Mouse (Mus musculus): ENCODE measurements around the gene Fetub.

GRCm38 (mm10) chr16:22950840-22951395 is 32.8 kb downstream of the Fetub start, which contains the start of gene Hrg:
- TF ChIP-seq CTCF (IDR thresholded peaks at IDR 0.05; ENCODE audit: borderline replicate concordance, control insufficient read depth, extremely low read depth, insufficient read depth, low read length, poor library complexity) = no peak
- TF ChIP-seq POLR2A (IDR thresholded peaks at IDR 0.05; ENCODE audit: control insufficient read depth, extremely low read depth, insufficient read depth, low read length, poor library complexity) = no peak
